Mouse (Mus musculus) midbrain, embryonic 15.5 days (tissue): ENCODE data around the gene Gm20388. TPM values are rescaled to one million over a fixed set of nuclear protein-coding genes. Genes with fewer than 3 reads are reported as not detected.
A peak's percentile ranks its signal among the peaks of the same experiment; 100 is the strongest.

ENCODE experiments used
- ATAC-seq: fragments of 200-750 bp; cut with Nextera tagmentation; replicated peaks from 2 replicates; pipeline ENCODE4 v1.8.0; 2017; ENCODE audit warnings: moderate TSS enrichment
- H3K27ac ChIP-seq: fragments of 300-500 bp; sonication (generic); 2 replicates; pipeline ENCODE4 v1.5.1; 2015; ENCODE audit warnings: mild to moderate bottlenecking, inconsistent platforms
- H3K27me3 ChIP-seq: fragments of 300-500 bp; sonication (generic); replicated peaks from 2 replicates; pipeline ENCODE4 v1.6.1; 2015; ENCODE audit warnings: inconsistent platforms
- H3K36me3 ChIP-seq: fragments of 300-500 bp; sonication (generic); replicated peaks from 2 replicates; pipeline ENCODE4 v1.6.1; 2015; ENCODE audit warnings: inconsistent platforms
- H3K4me1 ChIP-seq: fragments of 300-500 bp; sonication (generic); 2 replicates; pipeline ENCODE4 v1.6.1; 2015; ENCODE audit warnings: inconsistent platforms
- H3K4me2 ChIP-seq: fragments of 300-500 bp; sonication (generic); 2 replicates; pipeline ENCODE4 v1.6.1; 2015; ENCODE audit warnings: inconsistent platforms, mild to moderate bottlenecking, moderate library complexity
- H3K4me3 ChIP-seq: fragments of 300-500 bp; sonication (generic); 2 replicates; pipeline ENCODE4 v1.5.1; 2015; ENCODE audit warnings: mild to moderate bottlenecking, inconsistent platforms
- H3K9ac ChIP-seq: fragments of 300-500 bp; sonication (generic); 2 replicates; pipeline ENCODE4 v1.6.1; 2015; ENCODE audit warnings: mild to moderate bottlenecking, inconsistent platforms
- H3K9me3 ChIP-seq: fragments of 300-500 bp; sonication (generic); 2 replicates; pipeline ENCODE4 v1.6.1; 2016; ENCODE audit warnings: inconsistent platforms
- WGBS: fragments of 180-500 bp; shearing (Covaris S2); methylation state at CpG from one replicate; pipeline ENCODE4 v1.1.7; 2015; ENCODE audit warnings: mixed read lengths; 5-methylcytosine and 5-hydroxymethylcytosine counted together
- polyA plus RNA-seq: library from polyadenylated mRNA; unstranded; fragments of >200 nt; fragmentation: Nextera tagmentation; extraction: Ambion mirVana; gene quantifications from 2 replicates; pipeline ENCODE4 v1.2.1, GENCODE M21; 2015

Gm20388 gene
- polyA plus RNA-seq, 1 experiment from 2014 or later = 5.6 TPM

DNA sequence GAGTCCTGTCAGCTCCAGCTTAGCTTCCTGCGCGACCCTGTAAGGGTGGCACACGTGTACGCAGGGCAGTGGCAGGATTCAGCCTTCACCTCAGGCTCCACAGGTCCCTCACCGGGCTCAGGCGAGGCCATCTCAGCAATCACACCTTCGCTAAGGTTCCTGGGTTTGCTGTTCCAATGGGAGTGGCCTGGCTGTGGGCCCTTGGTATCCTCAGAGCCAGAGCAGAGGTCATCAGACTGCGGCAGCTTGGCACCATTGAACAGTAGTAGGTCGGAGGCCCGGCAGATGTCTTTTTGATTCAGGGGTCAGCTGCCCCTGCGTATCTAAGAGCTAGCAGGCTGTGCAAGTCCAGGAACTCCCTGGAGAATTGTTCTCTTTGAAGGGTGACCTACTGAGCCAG lies 482.4 kb downstream of the Gm20388 start:
- H3K4me3 ChIP-seq = no peak overlapping the region
- H3K9me3 ChIP-seq = no peaks in the 10 kb centered on the region
- no peak overlapping the region for H3K4me2 ChIP-seq
- peaks cover 43% of the 10 kb centered on the region for H3K4me1 ChIP-seq
- no peak for ATAC-seq
- WGBS = 84% methylated on average over 11 of the region's 11 CpGs
- no peak overlapping the region for H3K27ac ChIP-seq
- no peak overlapping the region for H3K9ac ChIP-seq
- H3K27me3 ChIP-seq = no peaks in the 10 kb centered on the region
- no peaks in the 10 kb centered on the region for H3K36me3 ChIP-seq

DNA sequence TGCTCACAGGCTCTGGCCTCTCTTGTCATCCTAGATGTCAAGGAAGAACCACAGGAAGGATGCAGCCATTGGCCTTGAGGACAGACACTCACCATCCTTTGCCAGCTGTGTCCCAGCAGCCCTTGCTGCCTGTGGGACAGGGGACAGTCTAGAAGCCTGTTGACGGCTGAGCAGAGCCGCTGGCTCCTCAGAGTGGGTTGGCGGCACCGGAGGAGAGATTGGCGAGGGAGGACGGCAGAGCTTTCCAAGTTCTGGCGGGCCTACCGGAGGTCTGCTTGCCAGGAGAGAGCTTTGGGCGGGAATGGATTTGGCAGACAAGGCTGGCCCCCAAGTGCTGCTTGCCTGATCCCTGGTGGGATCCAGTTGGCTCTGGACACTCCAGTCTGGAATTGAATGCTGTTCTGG lies 483.2 kb downstream of the Gm20388 start:
- Histone ChIP-seq H3K9me3 (no peaks in the 10 kb centered on the region), H3K9ac (no peak overlapping the region), H3K4me2 (no peak overlapping the region), H3K27ac (0 out of 2 replicates have a peak overlapping the region, but pooled peaks have one; percentile 14), H3K36me3 (no peaks in the 10 kb centered on the region), H3K4me3 (no peak overlapping the region), H3K27me3 (no peaks in the 10 kb centered on the region), H3K4me1 (peaks cover 51% of the 10 kb centered on the region)
- ATAC-seq = no peak
- 75% methylated on average over 9 of the region's 9 CpGs for WGBS

DNA sequence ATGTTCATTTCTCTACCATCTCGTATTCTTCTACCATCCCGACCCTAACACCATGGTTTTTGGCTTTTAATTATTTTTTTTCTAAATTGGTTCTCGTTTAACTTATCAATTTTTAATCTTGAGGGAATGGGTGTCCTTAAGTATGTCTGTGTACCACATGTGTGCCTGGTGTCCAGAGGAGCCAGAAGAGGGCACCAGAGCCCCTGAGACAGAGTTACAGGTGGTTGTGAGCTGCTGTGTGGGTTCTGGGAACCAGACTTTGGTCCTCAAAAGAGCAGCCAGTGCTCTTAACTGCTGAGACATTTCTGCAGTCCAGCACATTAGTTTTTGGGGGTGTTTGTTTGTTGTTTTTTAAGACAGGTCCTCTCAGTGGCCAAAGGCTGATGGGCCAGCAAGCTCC lies 485.3 kb downstream of the Gm20388 start:
- peaks cover 66% of the 10 kb centered on the region for H3K4me1 ChIP-seq
- WGBS = 92% methylated on average over 3 of the region's 3 CpGs
- H3K4me3 ChIP-seq = no peak overlapping the region
- H3K27ac ChIP-seq = no peak overlapping the region
- no peak overlapping the region for H3K9ac ChIP-seq
- H3K36me3 ChIP-seq = no peaks in the 10 kb centered on the region
- H3K4me2 ChIP-seq = no peak overlapping the region
- H3K9me3 ChIP-seq = no peaks in the 10 kb centered on the region
- no peak for ATAC-seq
- no peaks in the 10 kb centered on the region for H3K27me3 ChIP-seq

DNA sequence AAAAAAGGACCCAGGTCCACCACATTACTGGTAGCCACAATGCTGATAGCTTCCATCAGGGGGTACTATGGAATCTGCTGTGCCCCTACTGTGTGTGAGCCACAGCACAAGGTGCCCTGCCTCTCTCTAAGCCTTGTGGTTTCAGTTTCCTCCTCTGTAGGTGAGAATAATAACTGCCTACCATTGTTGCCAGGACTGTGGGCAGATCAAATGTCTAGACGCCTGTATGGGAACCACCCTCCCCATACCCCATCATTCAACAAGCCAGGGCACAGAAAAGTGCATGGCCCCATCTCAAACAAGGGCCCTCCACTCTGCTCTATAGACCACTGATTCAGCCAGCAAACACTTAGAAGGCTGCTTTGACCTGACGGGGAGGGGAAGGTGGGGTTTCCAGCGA lies 486.1 kb downstream of the Gm20388 start:
- Histone ChIP-seq H3K9me3 (no peaks in the 10 kb centered on the region), H3K9ac (no peak overlapping the region), H3K4me1 (peaks cover 64% of the 10 kb centered on the region), H3K27ac (peak overlapping the region; percentile 76), H3K4me3 (no peak overlapping the region), H3K27me3 (no peaks in the 10 kb centered on the region), H3K4me2 (no peak overlapping the region), H3K36me3 (no peaks in the 10 kb centered on the region)
- WGBS = 32% methylated on average over 3 of the region's 3 CpGs
- no peak for ATAC-seq

DNA sequence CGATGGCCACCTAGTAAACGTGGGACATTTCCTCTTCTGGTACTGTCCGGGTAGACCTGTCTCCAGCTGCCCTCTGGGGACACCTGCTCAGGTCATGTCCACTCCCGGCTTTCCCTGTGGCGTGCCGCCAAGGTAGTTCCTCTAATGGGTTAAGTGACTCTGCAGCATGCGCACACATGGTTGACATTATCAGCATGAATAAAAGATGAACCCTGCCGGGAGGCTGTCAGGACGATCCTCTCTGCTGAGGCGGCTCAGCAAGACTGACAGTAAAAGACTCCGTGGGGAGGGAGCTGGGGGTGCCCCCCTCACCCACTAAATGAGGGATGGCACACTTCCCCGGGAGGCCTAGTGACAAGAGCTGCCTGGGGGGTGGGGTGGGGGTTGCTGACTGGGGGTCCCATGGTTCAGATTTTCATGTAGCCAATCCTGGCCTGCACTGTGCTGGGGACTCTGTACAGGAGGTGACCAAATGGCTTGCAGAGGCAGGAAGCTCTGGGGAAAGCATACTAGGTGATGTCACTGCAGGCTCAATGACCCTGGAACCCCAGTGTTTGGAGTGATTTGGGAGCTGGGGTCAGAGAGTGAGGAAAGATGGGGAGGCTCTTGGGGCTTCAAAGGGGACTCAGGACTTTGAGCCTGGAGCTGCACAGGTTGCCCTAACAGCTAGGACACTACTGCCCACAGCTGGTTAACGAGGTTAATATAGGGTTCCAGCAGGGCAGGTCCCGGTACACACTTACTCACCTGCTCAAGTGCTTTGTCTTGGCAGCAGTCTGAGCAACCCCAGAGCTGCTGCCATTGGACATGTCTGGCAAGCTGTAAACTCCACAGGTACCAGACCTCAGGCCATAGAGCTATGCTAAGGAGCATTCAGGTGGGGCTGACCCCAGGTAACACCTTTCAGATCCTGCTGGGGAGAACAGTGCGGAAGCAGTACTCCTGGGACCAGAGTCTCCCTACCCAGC lies 487.1 kb downstream of the Gm20388 start:
- peaks cover 54% of the 10 kb centered on the region for H3K4me1 ChIP-seq
- no peaks in the 10 kb centered on the region for H3K9me3 ChIP-seq
- no peak overlapping the region for H3K9ac ChIP-seq
- H3K27ac ChIP-seq = peak overlapping the region; percentile 76
- peak overlapping the region; percentile 18 for H3K4me2 ChIP-seq
- WGBS = 23% methylated on average over 15 of the region's 15 CpGs
- H3K36me3 ChIP-seq = no peaks in the 10 kb centered on the region
- H3K4me3 ChIP-seq = no peak overlapping the region
- ATAC-seq = peak; percentile 57
- no peaks in the 10 kb centered on the region for H3K27me3 ChIP-seq

DNA sequence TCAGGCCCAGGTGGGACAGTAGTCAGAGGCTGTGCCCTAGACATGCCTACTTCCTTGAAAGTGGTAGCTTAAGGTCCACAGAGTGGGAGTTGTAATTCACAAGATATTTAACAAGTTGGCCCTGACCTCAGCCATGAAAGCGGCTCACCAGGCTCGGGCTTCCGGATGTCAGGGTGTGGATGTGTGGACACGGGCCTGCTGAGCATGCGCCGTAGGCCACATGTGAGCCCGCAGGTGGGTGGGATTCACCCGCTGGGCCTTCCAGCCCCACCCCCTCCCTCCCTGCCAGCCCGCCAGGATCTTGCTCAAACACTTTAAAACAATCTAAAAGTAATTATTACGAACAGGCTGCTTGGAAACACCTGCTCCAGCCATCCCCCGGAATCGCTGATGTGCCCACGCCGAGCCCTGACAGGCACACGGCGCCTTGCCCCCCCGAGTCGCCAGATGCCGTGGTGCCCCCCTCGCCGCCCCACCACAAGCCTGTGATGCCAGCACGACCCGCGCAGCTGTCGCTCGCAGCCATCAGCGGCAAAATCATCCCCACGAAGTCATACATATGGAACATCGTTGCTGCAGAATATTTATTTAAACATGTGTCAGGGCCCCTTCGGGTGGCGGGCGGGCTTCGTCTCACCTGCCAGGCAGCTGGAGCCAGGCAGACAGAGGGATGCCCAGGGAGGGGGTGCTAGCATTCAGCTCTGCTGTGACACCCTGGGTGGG lies 488.7 kb downstream of the Gm20388 start:
- peak; percentile 50 for ATAC-seq
- Histone ChIP-seq H3K4me2 (peak overlapping the region; percentile 44), H3K4me3 (peak overlapping the region; percentile 22; the same call in 1 of the 2 replicates), H3K36me3 (no peaks in the 10 kb centered on the region), H3K9ac (peak overlapping the region; percentile 16; the same call in 1 of the 2 replicates), H3K9me3 (no peaks in the 10 kb centered on the region), H3K27ac (peak overlapping the region; percentile 76), H3K27me3 (no peaks in the 10 kb centered on the region), H3K4me1 (peaks cover 42% of the 10 kb centered on the region)
- 26% methylated on average over 33 of the region's 33 CpGs for WGBS

DNA sequence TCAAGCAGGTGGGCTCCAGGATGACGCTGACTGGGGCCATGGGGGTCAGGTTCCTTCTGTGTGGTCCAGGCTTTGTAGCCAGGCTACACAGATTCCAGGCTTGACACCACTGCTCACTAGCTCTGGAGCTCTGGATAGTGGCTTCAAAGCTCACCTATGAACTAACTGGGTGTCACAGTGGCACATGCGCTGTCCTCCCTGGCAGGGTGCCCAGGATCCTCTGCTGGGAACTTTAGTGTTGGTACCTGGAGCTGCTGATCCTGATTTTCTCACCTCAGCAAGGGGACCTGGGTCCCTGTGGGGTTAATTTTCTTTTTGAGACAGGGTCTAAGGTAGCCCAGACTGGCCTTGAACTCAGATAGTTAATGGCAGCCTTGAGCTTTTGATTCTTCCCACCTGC lies 490.6 kb downstream of the Gm20388 start:
- Histone ChIP-seq H3K9me3 (no peaks in the 10 kb centered on the region), H3K27ac (no peak overlapping the region), H3K9ac (no peak overlapping the region), H3K4me1 (peaks cover 42% of the 10 kb centered on the region), H3K27me3 (no peaks in the 10 kb centered on the region), H3K36me3 (no peaks in the 10 kb centered on the region), H3K4me3 (no peak overlapping the region), H3K4me2 (no peak overlapping the region)
- 89% methylated on average over 2 of the region's 2 CpGs for WGBS
- ATAC-seq = no peak

DNA sequence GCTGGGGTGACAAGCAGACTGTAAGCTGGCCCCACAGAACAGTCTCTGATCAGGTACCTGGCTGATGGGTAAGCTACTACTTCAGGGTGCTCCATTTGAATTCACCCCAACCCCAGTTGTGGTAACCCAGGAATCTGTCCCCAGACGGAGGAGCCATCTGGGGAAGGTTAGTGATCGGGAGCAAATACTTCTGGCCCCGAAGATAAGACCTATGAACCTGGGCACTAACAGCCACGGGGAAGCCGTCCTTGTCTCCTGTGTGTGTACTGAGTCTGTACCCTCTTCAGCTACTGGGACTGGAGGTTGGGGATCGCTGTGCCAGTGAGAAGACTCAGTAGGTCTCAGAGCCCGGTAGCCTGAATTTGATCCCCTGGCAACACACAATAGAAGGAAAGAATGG lies 491.1 kb downstream of the Gm20388 start:
- ATAC-seq = no peak
- no peaks in the 10 kb centered on the region for H3K27me3 ChIP-seq
- peaks cover 41% of the 10 kb centered on the region for H3K4me1 ChIP-seq
- no peak overlapping the region for H3K9ac ChIP-seq
- no peaks in the 10 kb centered on the region for H3K36me3 ChIP-seq
- H3K27ac ChIP-seq = no peak overlapping the region
- no peaks in the 10 kb centered on the region for H3K9me3 ChIP-seq
- 89% methylated on average over 7 of the region's 7 CpGs for WGBS
- no peak overlapping the region for H3K4me3 ChIP-seq
- H3K4me2 ChIP-seq = no peak overlapping the region

DNA sequence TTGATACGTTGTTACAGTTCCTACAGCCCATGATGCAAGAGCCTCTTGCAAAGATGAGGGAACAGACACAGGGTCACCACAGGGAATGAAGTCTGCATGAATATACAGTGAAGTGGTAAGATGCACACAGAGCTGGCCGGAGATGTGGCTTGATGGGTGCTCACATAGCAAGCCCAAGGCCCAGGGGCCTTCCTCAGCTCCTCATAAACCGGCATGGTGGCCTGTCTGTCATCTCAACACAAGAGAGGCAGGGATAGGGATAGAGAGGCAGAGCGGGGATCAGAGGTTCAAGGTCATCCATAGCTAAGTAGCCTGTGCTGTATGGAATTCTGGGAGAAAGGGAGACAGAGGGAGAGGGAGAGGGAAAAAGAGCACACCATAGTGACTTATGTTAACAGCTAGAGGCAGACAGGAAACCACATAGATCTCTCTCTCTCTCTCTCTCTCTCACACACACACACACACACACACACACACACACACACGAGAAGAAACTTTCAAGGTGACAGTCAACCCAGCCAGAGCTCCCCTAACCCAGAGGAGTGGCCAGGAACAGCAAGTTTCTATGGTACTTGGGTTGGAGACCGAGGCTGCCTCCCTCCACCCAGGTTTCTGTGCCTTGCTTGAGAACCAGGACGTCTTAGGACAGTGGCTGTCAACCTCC lies 493.1 kb downstream of the Gm20388 start:
- H3K27ac ChIP-seq = no peak overlapping the region
- WGBS = 78% methylated on average over 7 of the region's 7 CpGs
- no peaks in the 10 kb centered on the region for H3K36me3 ChIP-seq
- no peaks in the 10 kb centered on the region for H3K27me3 ChIP-seq
- no peak overlapping the region for H3K9ac ChIP-seq
- H3K4me1 ChIP-seq = peaks cover 35% of the 10 kb centered on the region
- no peak overlapping the region for H3K4me2 ChIP-seq
- H3K4me3 ChIP-seq = no peak overlapping the region
- ATAC-seq = no peak
- H3K9me3 ChIP-seq = no peaks in the 10 kb centered on the region

DNA sequence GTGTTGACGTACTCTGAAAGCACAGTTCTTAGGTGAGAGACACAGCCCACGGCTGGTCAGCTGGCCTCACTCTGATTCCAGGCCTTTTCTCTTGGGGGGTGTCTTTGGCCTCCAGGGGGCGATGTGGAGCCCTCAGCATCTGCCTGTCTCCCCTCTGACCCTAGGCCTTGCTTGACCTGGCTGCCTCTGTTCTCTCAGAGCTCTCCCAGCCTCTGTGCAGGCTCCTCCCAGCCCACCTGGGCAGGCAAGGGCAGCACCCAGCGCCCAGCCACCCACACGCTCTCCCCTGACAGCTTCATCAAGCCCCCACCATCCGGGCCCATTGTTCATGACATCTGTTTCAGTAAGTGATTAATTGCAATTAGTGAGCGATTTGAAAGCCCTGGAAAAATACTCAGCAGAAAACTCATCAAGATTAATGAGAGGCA lies 494.0 kb downstream of the Gm20388 start:
- whole genome bisulfite sequencing = 36% methylated on average over 7 of the region's 7 CpGs
- peaks cover 34% of the 10 kb centered on the region for H3K4me1 ChIP-seq
- no peak overlapping the region for H3K9ac ChIP-seq
- no peak overlapping the region for H3K27ac ChIP-seq
- ATAC-seq = no peak; the same call in 1 of the 2 replicates
- no peaks in the 10 kb centered on the region for H3K36me3 ChIP-seq
- no peaks in the 10 kb centered on the region for H3K27me3 ChIP-seq
- H3K4me3 ChIP-seq = no peak overlapping the region
- no peaks in the 10 kb centered on the region for H3K9me3 ChIP-seq
- H3K4me2 ChIP-seq = no peak overlapping the region

DNA sequence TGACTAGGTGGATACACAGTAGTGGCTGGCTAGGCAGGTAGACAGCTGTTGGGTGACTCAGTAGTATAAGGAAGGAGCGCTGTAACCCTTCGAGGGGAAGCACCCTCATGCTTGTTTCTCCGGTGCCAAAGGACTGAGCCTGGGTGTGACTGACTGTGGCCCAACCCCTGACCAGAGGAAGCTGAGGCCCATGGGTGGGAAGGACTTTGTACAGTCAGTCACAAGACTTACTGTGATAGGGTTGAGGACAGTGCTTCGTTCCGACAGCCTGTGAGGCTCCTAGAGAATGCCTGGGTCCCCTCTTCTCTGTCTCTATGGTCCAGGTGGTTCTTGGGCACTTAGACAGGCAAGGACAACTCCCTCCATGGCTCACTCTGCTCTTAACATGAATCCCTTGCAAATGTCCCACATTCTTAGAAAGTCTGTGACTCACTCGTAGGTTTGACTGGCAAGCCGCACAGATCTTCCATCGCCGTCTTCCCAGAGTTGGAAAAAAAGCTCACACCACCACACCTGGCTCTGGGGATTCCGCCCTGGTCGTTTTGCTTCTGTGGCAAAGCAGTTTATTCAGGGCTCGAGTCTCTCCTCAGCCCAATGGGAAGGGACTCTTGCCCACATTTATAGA lies 495.5 kb downstream of the Gm20388 start:
- Histone ChIP-seq H3K9me3 (no peaks in the 10 kb centered on the region), H3K27me3 (no peaks in the 10 kb centered on the region), H3K4me1 (peaks cover 39% of the 10 kb centered on the region), H3K36me3 (no peaks in the 10 kb centered on the region), H3K9ac (no peak overlapping the region), H3K27ac (no peak overlapping the region), H3K4me3 (no peak overlapping the region), H3K4me2 (no peak overlapping the region)
- WGBS = 90% methylated on average over 12 of the region's 12 CpGs
- no peak for ATAC-seq
